Mouse (Mus musculus) lung, embryonic 14.5 days (tissue): ENCODE results near the gene Tesk1. TPM values are rescaled to one million over a fixed set of nuclear protein-coding genes. Genes with fewer than 3 reads are reported as not detected.
"Not testable (repeated sequence)": the region's sequence is repeated elsewhere in the genome, so short reads cannot be mapped to it uniquely, and the experiment has no call there.

ENCODE experiments used
- ATAC-seq: fragments of 200-750 bp; cut with Nextera tagmentation; 2 replicates; pipeline ENCODE4 v1.8.0; 2017; ENCODE audit warnings: mild to moderate bottlenecking, moderate TSS enrichment, moderate library complexity; ENCODE audit not compliant: insufficient read depth
- DNase-seq: peaks from one replicate; pipeline ENCODE4 v3.0.0-alpha.2; 2015
- H3K27ac ChIP-seq: fragments of 300-500 bp; sonication (generic); 2 replicates; pipeline ENCODE4 v1.5.1; 2014; ENCODE audit warnings: low read depth, mild to moderate bottlenecking, moderate library complexity
- H3K27me3 ChIP-seq: fragments of 300-500 bp; sonication (generic); 2 replicates; pipeline ENCODE4 v1.6.1; 2014; ENCODE audit warnings: low read length, control low read depth; ENCODE audit not compliant: insufficient read depth
- H3K36me3 ChIP-seq: fragments of 300-500 bp; sonication (generic); 2 replicates; pipeline ENCODE4 v1.6.1; 2014; ENCODE audit warnings: control low read depth; ENCODE audit not compliant: insufficient read depth
- H3K4me1 ChIP-seq: fragments of 300-500 bp; sonication (generic); 2 replicates; pipeline ENCODE4 v1.6.1; 2014; ENCODE audit warnings: antibody characterized with exemption, control low read depth; ENCODE audit not compliant: insufficient read depth
- H3K4me2 ChIP-seq: fragments of 300-500 bp; sonication (generic); 2 replicates; pipeline ENCODE4 v1.6.1; 2014; ENCODE audit warnings: mild to moderate bottlenecking
- H3K4me3 ChIP-seq: fragments of 300-500 bp; sonication (generic); 2 replicates; pipeline ENCODE4 v1.5.1; 2014; ENCODE audit warnings: low read depth, low read length
- H3K9ac ChIP-seq: fragments of 300-500 bp; sonication (generic); 2 replicates; pipeline ENCODE4 v1.6.1; 2014
- H3K9me3 ChIP-seq: fragments of 300-500 bp; sonication (generic); 2 replicates; pipeline ENCODE4 v1.6.1; 2016; ENCODE audit warnings: low read depth, low read length, control low read depth
- CTCF ChIP-seq: IDR thresholded peaks from 2 replicates; pipeline ENCODE4 v1.5.1; 2016; ENCODE audit warnings: antibody characterized with exemption, low read depth
- WGBS: fragments of 180-500 bp; shearing (Covaris S2); extraction: QIAGEN DNeasy Blood & Tissue Kit; methylation state at CpG from one replicate; pipeline ENCODE4 v1.1.7; 2014; 5-methylcytosine and 5-hydroxymethylcytosine counted together
- polyA plus RNA-seq: library from polyadenylated mRNA; unstranded; fragments of >200 nt; fragmentation: Nextera tagmentation; extraction: Ambion mirVana; gene quantifications from 2 replicates; pipeline ENCODE4 v1.2.1, GENCODE M21; 2014

Gene Tesk1
- polyA plus RNA-seq, 1 experiment from 2014 or later: 15.9 TPM

- Histone ChIP-seq H3K4me3 (no peak overlapping the region), H3K9ac (no peak overlapping the region), H3K4me2 (no peak overlapping the region), H3K9me3 (no peaks in the 10 kb centered on the region), H3K27me3 (no peaks in the 10 kb centered on the region), H3K4me1 (no peaks in the 10 kb centered on the region), H3K36me3 (no peaks in the 10 kb centered on the region), H3K27ac (no peak overlapping the region)
- TF ChIP-seq CTCF: no peak
- ATAC-seq (no peak), DNase-seq (no peak)
- WGBS: 67% methylated on average over 10 of the region's 10 CpGs
Measured at GRCm38 (mm10) chr4:43482591-43482990, 40.9 kb downstream of the Tesk1 start.

GRCm38 (mm10) chr4:43483535-43484091, 41.9 kb downstream of the Tesk1 start, which contains the start of gene Sit1:
Gene Sit1, minus strand, starts transcription at chr4:43483734.
- TF ChIP-seq CTCF: no peak
- Histone ChIP-seq H3K4me1 (no peaks in the 10 kb centered on the region), H3K9me3 (no peaks in the 10 kb centered on the region), H3K4me3 (no peak within 1 kb of the TSS), H3K4me2 (no peak within 1 kb of the TSS), H3K9ac (no peak within 1 kb of the TSS), H3K36me3 (no peaks in the 10 kb centered on the region), H3K27ac (no peak within 1 kb of the TSS), H3K27me3 (no peaks in the 10 kb centered on the region)
- 53% methylated on average over 12 of the region's 12 CpGs for WGBS
- DNase-seq (no peak), ATAC-seq (no peak)

GRCm38 (mm10) chr4:43485666-43486065, 43.9 kb downstream of the Tesk1 start:
- 78% methylated on average over 5 of the region's 5 CpGs for WGBS
- not testable (repeated sequence) for H3K4me3 ChIP-seq, H3K36me3 ChIP-seq, ATAC-seq, H3K9ac ChIP-seq, H3K27me3 ChIP-seq, H3K4me1 ChIP-seq, H3K4me2 ChIP-seq, H3K27ac ChIP-seq, H3K9me3 ChIP-seq, DNase-seq

GRCm38 (mm10) chr4:43489611-43490010, 47.9 kb downstream of the Tesk1 start:
- no peak for TF ChIP-seq CTCF
- H3K9me3 ChIP-seq: no peaks in the 10 kb centered on the region
- H3K4me3 ChIP-seq: no peak overlapping the region
- H3K36me3 ChIP-seq: no peaks in the 10 kb centered on the region
- H3K4me2 ChIP-seq: no peak overlapping the region
- no peak for DNase-seq
- 88% methylated on average over 3 of the region's 3 CpGs for WGBS
- ATAC-seq: no peak
- H3K4me1 ChIP-seq: no peaks in the 10 kb centered on the region
- H3K27me3 ChIP-seq: no peaks in the 10 kb centered on the region
- H3K27ac ChIP-seq: no peak overlapping the region
- no peak overlapping the region for H3K9ac ChIP-seq

- no peak for TF ChIP-seq CTCF
- H3K9me3 ChIP-seq: no peaks in the 10 kb centered on the region
- H3K9ac ChIP-seq: no peak overlapping the region
- H3K27ac ChIP-seq: no peak overlapping the region
- H3K36me3 ChIP-seq: peaks cover 3% of the 10 kb centered on the region
- no peaks in the 10 kb centered on the region for H3K27me3 ChIP-seq
- WGBS: 69% methylated on average over 5 of the region's 5 CpGs
- no peak overlapping the region for H3K4me2 ChIP-seq
- no peaks in the 10 kb centered on the region for H3K4me1 ChIP-seq
- ATAC-seq: no peak
- no peak for DNase-seq
- H3K4me3 ChIP-seq: no peak overlapping the region
Measured at GRCm38 (mm10) chr4:43490801-43491200, 49.1 kb downstream of the Tesk1 start.

- DNase-seq: peak; percentile 26
- Histone ChIP-seq H3K4me3 (peak overlapping the region; percentile 75), H3K4me1 (no peaks in the 10 kb centered on the region), H3K27ac (peak overlapping the region; percentile 90; the same call in 1 of the 2 replicates), H3K9me3 (no peaks in the 10 kb centered on the region), H3K27me3 (no peaks in the 10 kb centered on the region), H3K36me3 (peaks cover 15% of the 10 kb centered on the region), H3K4me2 (peak overlapping the region; percentile 69), H3K9ac (no peak overlapping the region)
- ATAC-seq: no peak
- WGBS: 43% methylated on average over 12 of the region's 12 CpGs
- no peak for TF ChIP-seq CTCF
Measured at GRCm38 (mm10) chr4:43492101-43492820, 50.5 kb downstream of the Tesk1 start.

- under 1% methylated on average over 25 of the region's 25 CpGs for WGBS
- ATAC-seq: peak; percentile 98
- peak; percentile 97 for DNase-seq
- H3K9ac ChIP-seq: peak within 1 kb of the TSS; percentile 77
- no peaks in the 10 kb centered on the region for H3K4me1 ChIP-seq
- H3K9me3 ChIP-seq: no peaks in the 10 kb centered on the region
- peak within 1 kb of the TSS; percentile 69 for H3K4me2 ChIP-seq
- H3K27ac ChIP-seq: peak within 1 kb of the TSS; percentile 90
- TF ChIP-seq CTCF: no peak; the same call in 1 of the 2 replicates
- no peaks in the 10 kb centered on the region for H3K27me3 ChIP-seq
- H3K4me3 ChIP-seq: peak within 1 kb of the TSS; percentile 75
- H3K36me3 ChIP-seq: peaks cover 18% of the 10 kb centered on the region
Measured at GRCm38 (mm10) chr4:43492821-43493185, 51.1 kb downstream of the Tesk1 start, which contains the start of gene Ccdc107. Gene Ccdc107, plus strand, starts transcription at chr4:43492900.
